Mouse (Mus musculus): Measurements from ENCODE around the gene Smagp.

Gene Smagp

GRCm38 (mm10) chr15:100636700-100637501 is at the start of gene Smagp:
Gene Smagp (minus strand): TSS chr15:100636940.
- no peak for DNase-seq (ENCODE audit: low spot score in 2 of 2)

GRCm38 (mm10) chr15:100686434-100686833 is 49.7 kb upstream of the Smagp start:
- DNase-seq (ENCODE audit: low spot score in 2 of 2): no peak

- no peak for DNase-seq (ENCODE audit: low spot score in 2 of 2)
Observed at GRCm38 (mm10) chr15:100685849-100686248, 49.1 kb upstream of the Smagp start.

GRCm38 (mm10) chr15:100685255-100685654 is 48.5 kb upstream of the Smagp start:
- DNase-seq (ENCODE audit: low spot score in 2 of 2): no peak

GRCm38 (mm10) chr15:100684450-100684849 is 47.7 kb upstream of the Smagp start:
- DNase-seq (ENCODE audit: low spot score in 2 of 2): no peak

- DNase-seq (ENCODE audit: low spot score in 2 of 2): peak; percentile 59 to 80
Observed at GRCm38 (mm10) chr15:100683041-100683440, 46.3 kb upstream of the Smagp start.

- DNase-seq (ENCODE audit: low spot score in 2 of 2): no peak
Observed at GRCm38 (mm10) chr15:100681770-100682169, 45.0 kb upstream of the Smagp start.

GRCm38 (mm10) chr15:100680381-100680780 is 43.6 kb upstream of the Smagp start:
- DNase-seq (ENCODE audit: low spot score in 2 of 2): no peak

GRCm38 (mm10) chr15:100679005-100679404 is 42.3 kb upstream of the Smagp start:
- DNase-seq (ENCODE audit: low spot score in 2 of 2): no peak

- no peak for DNase-seq (ENCODE audit: low spot score in 2 of 2)
Observed at GRCm38 (mm10) chr15:100678581-100678980, 41.8 kb upstream of the Smagp start.

- no peak for DNase-seq (ENCODE audit: low spot score in 2 of 2)
Observed at GRCm38 (mm10) chr15:100677675-100678074, 40.9 kb upstream of the Smagp start.

GRCm38 (mm10) chr15:100676521-100676920 is 39.8 kb upstream of the Smagp start:
- no peak for DNase-seq (ENCODE audit: low spot score in 2 of 2)

- DNase-seq (ENCODE audit: low spot score in 2 of 2): no peak
Observed at GRCm38 (mm10) chr15:100675486-100675885, 38.7 kb upstream of the Smagp start.

- no peak for DNase-seq (ENCODE audit: low spot score in 2 of 2)
Observed at GRCm38 (mm10) chr15:100674566-100674965, 37.8 kb upstream of the Smagp start.

GRCm38 (mm10) chr15:100673585-100674391 is 37.0 kb upstream of the Smagp start:
- DNase-seq (ENCODE audit: low spot score in 2 of 2): no peak

GRCm38 (mm10) chr15:100670833-100671232 is 34.1 kb upstream of the Smagp start:
- no peak for DNase-seq (ENCODE audit: low spot score in 2 of 2)

GRCm38 (mm10) chr15:100670004-100670403 is 33.3 kb upstream of the Smagp start:
- no peak for DNase-seq (ENCODE audit: low spot score in 2 of 2)

GRCm38 (mm10) chr15:100669337-100669736 is 32.6 kb upstream of the Smagp start, which contains the start of gene Bin2:
Gene Bin2 (minus strand): TSS chr15:100669553.
- DNase-seq (ENCODE audit: low spot score in 2 of 2): peak; percentile 68 to 78

GRCm38 (mm10) chr15:100667871-100668545 is 31.3 kb upstream of the Smagp start:
- DNase-seq (ENCODE audit: low spot score in 2 of 2): no peak

- no peak for DNase-seq (ENCODE audit: low spot score in 2 of 2)
Observed at GRCm38 (mm10) chr15:100667420-100667819, 30.7 kb upstream of the Smagp start.

GRCm38 (mm10) chr15:100666851-100667250 is 30.1 kb upstream of the Smagp start:
- DNase-seq (ENCODE audit: low spot score in 2 of 2): no peak

- DNase-seq (ENCODE audit: low spot score in 2 of 2): peak in 1 of 2 experiments; percentile 17
Observed at GRCm38 (mm10) chr15:100666219-100666696, 29.5 kb upstream of the Smagp start.
